ENCODE assay signal across 18 mouse cellular contexts in the genomic region with DNA sequence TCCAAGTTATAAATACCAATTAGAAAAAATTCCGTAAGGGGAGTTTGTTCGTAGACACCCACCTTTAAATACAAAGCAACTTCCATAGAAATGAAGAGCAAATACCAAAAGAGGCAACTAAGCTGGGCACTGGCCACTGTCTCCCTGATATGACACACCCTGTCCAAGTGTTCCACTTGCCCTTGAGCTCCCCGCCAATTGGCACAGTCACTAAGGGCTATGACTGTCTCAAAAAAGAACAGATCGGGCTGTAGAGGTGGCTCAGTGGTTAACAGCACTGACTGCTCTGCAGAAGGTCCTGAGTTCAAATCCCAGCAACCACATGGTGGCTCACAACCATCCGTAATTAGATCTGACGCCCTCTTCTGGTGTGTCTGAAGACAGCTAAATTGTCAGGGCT. TPM values are rescaled to one million over a fixed set of nuclear protein-coding genes. Genes with fewer than 3 reads are reported as not detected.
DNase-seq lines count a peak whose midpoint lies in the region; TF ChIP-seq lines count a peak whose summit lies in the region.
"Had no signal": no experiment of that assay in that cellular context is flagged by ENCODE, and none has a peak within 500 bp of the region (broad histone marks: within the 10 kb centered on the region; RNA-seq: fewer than 3 reads in every experiment).

No protein-coding gene starts in this region.

- TF ChIP-seq CTCF in cerebellum, adult 2 months (IDR thresholded peaks at IDR 0.05; ENCODE audit: borderline replicate concordance, insufficient read depth, low read depth, low read length): no peak

- no peak for TF ChIP-seq POLR2A in cerebellum, adult 2 months (IDR thresholded peaks at IDR 0.05; ENCODE audit: borderline replicate concordance, insufficient read depth, low read length)

- no peak overlapping the region for H3K4me3 ChIP-seq in heart, embryonic 10.5 days
- no peak overlapping the region for H3K4me3 ChIP-seq in cerebellum, adult 2 months (replicated peaks; ENCODE audit: insufficient read depth, low read depth, low read length)
- H3K4me3 ChIP-seq: embryonic facial prominence, embryonic 12.5 days; neural tube, embryonic 15.5 days had no signal

- H3K27me3 ChIP-seq in heart, embryonic 10.5 days (ENCODE audit: insufficient read depth, poor library complexity, severe bottlenecking): no peaks in the 10 kb centered on the region
- no peaks in the 10 kb centered on the region for H3K27me3 ChIP-seq in cerebellum, adult 2 months (ENCODE audit: control insufficient read depth, insufficient read depth, low read length)
- H3K27me3 ChIP-seq: embryonic facial prominence, embryonic 12.5 days; neural tube, embryonic 15.5 days had no signal

- peaks cover 52% of the 10 kb centered on the region for H3K36me3 ChIP-seq in heart, embryonic 10.5 days

- peaks cover 12% of the 10 kb centered on the region; the same call in 1 of the 2 replicates for H3K4me1 ChIP-seq in heart, embryonic 10.5 days
- H3K4me1 ChIP-seq in cerebellum, adult 2 months (ENCODE audit: control insufficient read depth, insufficient read depth, low read length): no peaks in the 10 kb centered on the region
- H3K4me1 ChIP-seq: embryonic facial prominence, embryonic 12.5 days; neural tube, embryonic 15.5 days had no signal

- 87% methylated on average over 6 of the region's 6 CpGs for WGBS in heart, embryonic 10.5 days
- 82% methylated on average over 6 of the region's 6 CpGs for WGBS in cerebellum, adult 2 months

- H3K9me3 ChIP-seq in heart, embryonic 10.5 days: no peaks in the 10 kb centered on the region
- H3K9me3 ChIP-seq: embryonic facial prominence, embryonic 12.5 days; neural tube, embryonic 15.5 days had no signal

- peak; percentile 97 for DNase-seq in heart, adult 11 months
- no peak for DNase-seq in heart, embryonic 10.5 days (ENCODE audit: low spot score)
- DNase-seq in adrenal gland, adult 2 months: peak; percentile 86
- peak; percentile 61 for DNase-seq in adrenal gland, postnatal 25 days
- DNase-seq in gastrocnemius, postnatal 25 days: peak; percentile 53
- DNase-seq in adipocyte (ENCODE audit: low spot score): no peak
- DNase-seq in cerebellum, adult 2 months: no peak
- DNase-seq in frontal cortex, postnatal 10 days (ENCODE audit: low spot score in 2 of 2): no peak
- DNase-seq: cerebellum, adult 11 months; cerebellum, postnatal 10 days; forebrain, postnatal 0 days; kidney, adult 8-10 months; kidney, postnatal 10 days; liver, postnatal 0 days; lung, postnatal 10 days had no signal

- no peak overlapping the region for H3K27ac ChIP-seq in heart, embryonic 10.5 days
- no peak overlapping the region for H3K27ac ChIP-seq in cerebellum, adult 2 months (ENCODE audit: insufficient read depth, low read length)
- H3K27ac ChIP-seq: embryonic facial prominence, embryonic 12.5 days; hindbrain, embryonic 14.5 days; neural tube, embryonic 15.5 days had no signal

RNA-seq across cellular contexts. Expression of a gene that starts 11.9 kb away (rescaled TPM):
- 128 and 197 TPM in 2 replicates for polyA plus RNA-seq in heart, embryonic 10.5 days (2016; fragmentation: Nextera tagmentation; extraction: Ambion mirVana)
- total RNA-seq in adrenal gland, adult 2 months (2021): 100 to 1,000 TPM; 143 to 148 TPM
- polyA plus RNA-seq in adrenal gland, adult 2 months (2012; rRNA removed): 59.3 and 86.5 TPM in 2 replicates
- total RNA-seq in adrenal gland, postnatal 25 days (2021): 127 and 146 TPM in 2 replicates
- total RNA-seq in gastrocnemius, postnatal 25 days (2021): 100 to 1,000 TPM; 169 to 183 TPM
- 33.8 and 38.6 TPM in 2 replicates for polyA plus RNA-seq in cerebellum, adult 2 months (2012; rRNA removed)

RNA-seq across cellular contexts. Expression of a gene that starts 38.4 kb away (rescaled TPM):
- polyA plus RNA-seq in heart, embryonic 10.5 days (2016; fragmentation: Nextera tagmentation; extraction: Ambion mirVana): 21.4 and 24.2 TPM in 2 replicates
- 10 to 100 TPM; 17.5 to 24.9 TPM for total RNA-seq in adrenal gland, adult 2 months (2021)
- 16.6 and 18.8 TPM in 2 replicates for polyA plus RNA-seq in adrenal gland, adult 2 months (2012; rRNA removed)
- total RNA-seq in adrenal gland, postnatal 25 days (2021): 17.8 and 22.3 TPM in 2 replicates
- 10 to 100 TPM in 1 of 2 experiments, 1 to 10 TPM in 1; 8.2 to 12.1 TPM for total RNA-seq in gastrocnemius, postnatal 25 days (2021)
- polyA plus RNA-seq in cerebellum, adult 2 months (2012; rRNA removed): 94.1 and 97.5 TPM in 2 replicates

RNA-seq across cellular contexts. Expression of a gene that starts 44.8 kb away (rescaled TPM):
- polyA plus RNA-seq in heart, embryonic 10.5 days (2016; fragmentation: Nextera tagmentation; extraction: Ambion mirVana): 15.3 and 16.1 TPM in 2 replicates
- total RNA-seq in adrenal gland, adult 2 months (2021): 1 to 10 TPM; 3.3 to 5.5 TPM
- 2.2 and 2.6 TPM in 2 replicates for polyA plus RNA-seq in adrenal gland, adult 2 months (2012; rRNA removed)
- total RNA-seq in adrenal gland, postnatal 25 days (2021): 5.2 and 7.0 TPM in 2 replicates
- total RNA-seq in gastrocnemius, postnatal 25 days (2021): 1 to 10 TPM; 1.6 to 1.8 TPM
- 63.2 and 64.2 TPM in 2 replicates for polyA plus RNA-seq in cerebellum, adult 2 months (2012; rRNA removed)

RNA-seq across cellular contexts. Expression of a gene that starts 54.1 kb away (rescaled TPM):
- polyA plus RNA-seq in heart, embryonic 10.5 days (2016; fragmentation: Nextera tagmentation; extraction: Ambion mirVana): 277 and 285 TPM in 2 replicates
- 100 to 1,000 TPM; 355 to 363 TPM for total RNA-seq in adrenal gland, adult 2 months (2021)
- 169 and 187 TPM in 2 replicates for polyA plus RNA-seq in adrenal gland, adult 2 months (2012; rRNA removed)
- total RNA-seq in adrenal gland, postnatal 25 days (2021): 358 and 378 TPM in 2 replicates
- total RNA-seq in gastrocnemius, postnatal 25 days (2021): 100 to 1,000 TPM; 104 to 120 TPM
- polyA plus RNA-seq in cerebellum, adult 2 months (2012; rRNA removed): 198 and 201 TPM in 2 replicates

RNA-seq across cellular contexts. Expression of a gene that starts 54.1 kb away (rescaled TPM):
- 28.2 and 30.3 TPM in 2 replicates for polyA plus RNA-seq in heart, embryonic 10.5 days (2016; fragmentation: Nextera tagmentation; extraction: Ambion mirVana)
- 10 to 100 TPM; 31.3 to 56.7 TPM for total RNA-seq in adrenal gland, adult 2 months (2021)
- polyA plus RNA-seq in adrenal gland, adult 2 months (2012; rRNA removed): 42.8 and 46.3 TPM in 2 replicates
- 38.9 and 49.8 TPM in 2 replicates for total RNA-seq in adrenal gland, postnatal 25 days (2021)
- total RNA-seq in gastrocnemius, postnatal 25 days (2021): 10 to 100 TPM; 25.0 to 30.8 TPM
- polyA plus RNA-seq in cerebellum, adult 2 months (2012; rRNA removed): 55.2 and 58.9 TPM in 2 replicates

Comparison
In these comparisons a context has a peak if more than half of its experiments do, and no peak if none do; other contexts are left out.
1. DNase-seq: peak in heart, adult 11 months (single experiment), adrenal gland, adult 2 months (single experiment), adrenal gland, postnatal 25 days (single experiment) and gastrocnemius, postnatal 25 days (single experiment); none in heart, embryonic 10.5 days (single experiment), adipocyte (single experiment), cerebellum, adult 2 months (0 of 2) and frontal cortex, postnatal 10 days (0 of 2).